Mouse (Mus musculus): ENCODE data around the gene Fignl1. TPM values are rescaled to one million over a fixed set of nuclear protein-coding genes. Genes with fewer than 3 reads are reported as not detected.

The Fignl1 gene
- polyA plus RNA-seq, 1 experiment = 3.8 TPM

DNA sequence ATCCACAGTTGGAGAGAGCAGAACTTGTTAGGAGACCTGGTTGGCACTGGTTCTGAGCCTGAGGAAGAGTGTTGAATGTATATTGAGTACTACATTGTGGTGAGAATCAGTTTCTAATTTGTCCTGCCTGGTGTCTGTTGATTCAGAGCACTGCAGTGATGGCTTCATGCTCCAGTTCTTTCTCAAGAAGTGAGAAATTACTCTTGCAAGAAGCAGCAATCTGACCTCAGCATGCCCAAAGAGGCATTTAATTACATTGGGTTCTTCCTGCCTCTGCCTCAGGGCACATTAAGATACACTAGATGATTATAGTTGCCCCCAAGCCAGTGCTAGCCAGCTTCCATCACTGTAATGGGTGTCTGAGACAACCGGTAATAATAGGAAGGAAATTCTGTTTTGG, 49.9 kb downstream of the Fignl1 start:
- H3K4me3 ChIP-seq = no peak overlapping the region
- no peak overlapping the region for H3K4me2 ChIP-seq (ENCODE audit: low read depth)
- H3K79me2 ChIP-seq (ENCODE audit: control insufficient read depth, insufficient read depth) = no peaks in the 10 kb centered on the region
- no peaks in the 10 kb centered on the region for H3K36me3 ChIP-seq (ENCODE audit: control insufficient read depth, insufficient read depth)
- no peak overlapping the region for H3ac ChIP-seq (ENCODE audit: control insufficient read depth, insufficient read length)
- TF ChIP-seq REST (IDR thresholded peaks at IDR 0.05; ENCODE audit: insufficient read depth, insufficient read length) (no peak), E2F4 (IDR thresholded peaks at IDR 0.05; ENCODE audit: insufficient read depth) (no peak), CEBPB (IDR thresholded peaks at IDR 0.05; ENCODE audit: insufficient read depth, poor library complexity, severe bottlenecking) (no peak), MYOG (IDR thresholded peaks at IDR 0.05; ENCODE audit: control insufficient read depth in 1 of 3, insufficient read depth in 1 of 3, insufficient read length in 2 of 3, low read depth in 2 of 3) (no peak), SRF (IDR thresholded peaks at IDR 0.05; ENCODE audit: control insufficient read depth, insufficient read length, low read depth) (no peak), MAX (IDR thresholded peaks at IDR 0.05; ENCODE audit: low read depth) (no peak), POLR2A (IDR thresholded peaks at IDR 0.05; ENCODE audit: insufficient read length, low read depth) (no peak), TCF3 (IDR thresholded peaks at IDR 0.05; ENCODE audit: insufficient read length, low read depth) (no peak), POLR2AphosphoS2 (IDR thresholded peaks at IDR 0.05; ENCODE audit: insufficient read length, low read depth) (no peak), TCF12 (IDR thresholded peaks at IDR 0.05; ENCODE audit: insufficient read depth, poor library complexity, severe bottlenecking) (no peak), MYOD1 (IDR thresholded peaks at IDR 0.05; ENCODE audit: control insufficient read depth in 1 of 3, insufficient read length in 2 of 3, low read depth in 2 of 3) (no peak)
- no peaks in the 10 kb centered on the region for H3K27me3 ChIP-seq (ENCODE audit: control insufficient read depth, insufficient read depth, insufficient read length)

DNA sequence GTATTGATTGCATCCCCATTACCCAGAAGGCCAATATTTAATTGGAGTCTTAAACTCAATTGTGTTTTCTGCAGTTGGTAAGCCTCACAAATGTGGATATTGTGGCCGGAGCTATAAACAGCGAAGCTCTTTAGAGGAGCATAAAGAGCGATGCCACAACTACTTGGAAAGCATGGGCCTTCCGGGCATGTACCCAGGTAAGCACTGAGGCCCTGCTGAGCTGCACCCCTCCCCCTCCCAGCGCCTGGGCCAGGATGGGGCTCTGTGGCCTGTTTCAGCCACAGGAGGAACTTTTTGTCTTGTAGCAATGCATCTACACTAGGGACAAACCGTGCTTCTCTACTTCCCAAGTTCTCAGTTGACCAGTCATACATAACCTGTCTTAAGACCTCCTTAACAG, 50.6 kb downstream of the Fignl1 start:
- Histone ChIP-seq H3K4me2 (ENCODE audit: low read depth) (no peak overlapping the region), H3K36me3 (ENCODE audit: control insufficient read depth, insufficient read depth) (no peaks in the 10 kb centered on the region), H3K27me3 (ENCODE audit: control insufficient read depth, insufficient read depth, insufficient read length) (no peaks in the 10 kb centered on the region), H3K4me3 (no peak overlapping the region), H3ac (ENCODE audit: control insufficient read depth, insufficient read length) (no peak overlapping the region), H3K79me2 (ENCODE audit: control insufficient read depth, insufficient read depth) (no peaks in the 10 kb centered on the region)
- TF ChIP-seq POLR2AphosphoS2 (IDR thresholded peaks at IDR 0.05; ENCODE audit: insufficient read length, low read depth) (no peak), TCF3 (IDR thresholded peaks at IDR 0.05; ENCODE audit: insufficient read length, low read depth) (no peak), USF1 (IDR thresholded peaks at IDR 0.05; ENCODE audit: low read depth) (no peak), SRF (IDR thresholded peaks at IDR 0.05; ENCODE audit: control insufficient read depth, insufficient read length, low read depth) (no peak), CEBPB (IDR thresholded peaks at IDR 0.05; ENCODE audit: insufficient read depth, poor library complexity, severe bottlenecking) (no peak), REST (IDR thresholded peaks at IDR 0.05; ENCODE audit: insufficient read depth, insufficient read length) (no peak), E2F4 (IDR thresholded peaks at IDR 0.05; ENCODE audit: insufficient read depth) (no peak), MYOD1 (IDR thresholded peaks at IDR 0.05; ENCODE audit: control insufficient read depth in 1 of 3, insufficient read length in 2 of 3, low read depth in 2 of 3) (no peak), POLR2A (IDR thresholded peaks at IDR 0.05; ENCODE audit: insufficient read length, low read depth) (no peak), TCF12 (IDR thresholded peaks at IDR 0.05; ENCODE audit: insufficient read depth, poor library complexity, severe bottlenecking) (no peak), MAX (IDR thresholded peaks at IDR 0.05; ENCODE audit: low read depth) (no peak), MYOG (IDR thresholded peaks at IDR 0.05; ENCODE audit: control insufficient read depth in 1 of 3, insufficient read depth in 1 of 3, insufficient read length in 2 of 3, low read depth in 2 of 3) (no peak)

DNA sequence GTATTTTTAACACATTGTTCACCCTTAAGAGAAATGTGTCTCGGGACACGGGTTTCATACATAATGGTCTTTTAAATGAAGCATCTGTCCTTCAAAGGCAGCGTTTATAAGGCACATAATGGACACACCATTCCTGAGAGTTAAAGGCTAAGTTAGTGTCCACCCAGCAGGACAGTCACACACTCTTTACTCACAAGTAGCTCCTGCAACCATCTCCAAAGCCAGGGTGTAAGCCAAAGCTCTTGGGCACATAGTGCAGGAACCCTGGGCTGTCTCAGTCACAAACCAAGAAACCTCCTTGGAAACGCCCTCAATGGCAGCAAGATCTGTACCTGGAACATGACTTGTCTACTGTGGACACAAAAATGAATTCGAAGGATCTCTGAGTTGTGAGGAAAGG, 55.9 kb downstream of the Fignl1 start:
- Histone ChIP-seq H3K36me3 (ENCODE audit: control insufficient read depth, insufficient read depth) (no peaks in the 10 kb centered on the region), H3K79me2 (ENCODE audit: control insufficient read depth, insufficient read depth) (no peaks in the 10 kb centered on the region), H3K4me2 (ENCODE audit: low read depth) (no peak overlapping the region), H3K27me3 (ENCODE audit: control insufficient read depth, insufficient read depth, insufficient read length) (peaks cover 7% of the 10 kb centered on the region), H3ac (ENCODE audit: control insufficient read depth, insufficient read length) (no peak overlapping the region), H3K4me3 (no peak overlapping the region)
- TF ChIP-seq POLR2AphosphoS2 (IDR thresholded peaks at IDR 0.05; ENCODE audit: insufficient read length, low read depth) (no peak), MAX (IDR thresholded peaks at IDR 0.05; ENCODE audit: low read depth) (no peak), POLR2A (IDR thresholded peaks at IDR 0.05; ENCODE audit: insufficient read length, low read depth) (no peak), E2F4 (IDR thresholded peaks at IDR 0.05; ENCODE audit: insufficient read depth) (no peak), MYOD1 (IDR thresholded peaks at IDR 0.05; ENCODE audit: control insufficient read depth in 1 of 3, insufficient read length in 2 of 3, low read depth in 2 of 3) (no peak), MYOG (IDR thresholded peaks at IDR 0.05; ENCODE audit: control insufficient read depth in 1 of 3, insufficient read depth in 1 of 3, insufficient read length in 2 of 3, low read depth in 2 of 3) (no peak), TCF12 (IDR thresholded peaks at IDR 0.05; ENCODE audit: insufficient read depth, poor library complexity, severe bottlenecking) (no peak), REST (IDR thresholded peaks at IDR 0.05; ENCODE audit: insufficient read depth, insufficient read length) (no peak), CEBPB (IDR thresholded peaks at IDR 0.05; ENCODE audit: insufficient read depth, poor library complexity, severe bottlenecking) (no peak), SRF (IDR thresholded peaks at IDR 0.05; ENCODE audit: control insufficient read depth, insufficient read length, low read depth) (no peak)

DNA sequence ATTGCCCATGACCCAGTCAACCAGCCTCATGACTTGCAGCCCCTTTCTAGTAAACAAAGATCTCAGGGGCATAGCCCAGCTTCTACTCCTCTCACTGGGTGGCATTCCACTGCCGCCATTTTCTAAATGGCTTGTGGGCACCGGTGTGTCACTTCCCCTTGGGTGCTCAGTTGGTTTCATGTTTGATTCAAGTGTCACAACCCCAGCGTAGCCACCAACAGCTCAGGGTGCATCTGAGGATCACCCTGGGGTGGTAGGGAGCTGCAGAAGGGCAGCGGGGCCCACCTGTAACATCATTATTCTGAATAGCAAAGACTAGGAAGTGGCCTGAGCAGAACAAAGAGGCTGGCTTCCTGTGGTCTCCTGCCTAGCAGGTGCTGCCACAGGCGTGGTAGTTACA, 57.7 kb downstream of the Fignl1 start:
- Histone ChIP-seq H3ac (ENCODE audit: control insufficient read depth, insufficient read length) (no peak overlapping the region), H3K4me2 (ENCODE audit: low read depth) (no peak overlapping the region), H3K27me3 (ENCODE audit: control insufficient read depth, insufficient read depth, insufficient read length) (peaks cover 14% of the 10 kb centered on the region), H3K4me3 (no peak overlapping the region), H3K36me3 (ENCODE audit: control insufficient read depth, insufficient read depth) (no peaks in the 10 kb centered on the region), H3K79me2 (ENCODE audit: control insufficient read depth, insufficient read depth) (no peaks in the 10 kb centered on the region)
- TF ChIP-seq USF1 (IDR thresholded peaks at IDR 0.05; ENCODE audit: low read depth) (no peak), MYOG (IDR thresholded peaks at IDR 0.05; ENCODE audit: control insufficient read depth in 1 of 3, insufficient read depth in 1 of 3, insufficient read length in 2 of 3, low read depth in 2 of 3) (no peak), MAX (IDR thresholded peaks at IDR 0.05; ENCODE audit: low read depth) (no peak), MYOD1 (IDR thresholded peaks at IDR 0.05; ENCODE audit: control insufficient read depth in 1 of 3, insufficient read length in 2 of 3, low read depth in 2 of 3) (no peak), POLR2AphosphoS2 (IDR thresholded peaks at IDR 0.05; ENCODE audit: insufficient read length, low read depth) (no peak), TCF3 (IDR thresholded peaks at IDR 0.05; ENCODE audit: insufficient read length, low read depth) (no peak), CEBPB (IDR thresholded peaks at IDR 0.05; ENCODE audit: insufficient read depth, poor library complexity, severe bottlenecking) (no peak), SRF (IDR thresholded peaks at IDR 0.05; ENCODE audit: control insufficient read depth, insufficient read length, low read depth) (no peak), E2F4 (IDR thresholded peaks at IDR 0.05; ENCODE audit: insufficient read depth) (no peak)

Measured in myocyte (in vitro differentiated cells).